8 mouse cellular contexts compared by ENCODE assay signal in the genomic region with DNA sequence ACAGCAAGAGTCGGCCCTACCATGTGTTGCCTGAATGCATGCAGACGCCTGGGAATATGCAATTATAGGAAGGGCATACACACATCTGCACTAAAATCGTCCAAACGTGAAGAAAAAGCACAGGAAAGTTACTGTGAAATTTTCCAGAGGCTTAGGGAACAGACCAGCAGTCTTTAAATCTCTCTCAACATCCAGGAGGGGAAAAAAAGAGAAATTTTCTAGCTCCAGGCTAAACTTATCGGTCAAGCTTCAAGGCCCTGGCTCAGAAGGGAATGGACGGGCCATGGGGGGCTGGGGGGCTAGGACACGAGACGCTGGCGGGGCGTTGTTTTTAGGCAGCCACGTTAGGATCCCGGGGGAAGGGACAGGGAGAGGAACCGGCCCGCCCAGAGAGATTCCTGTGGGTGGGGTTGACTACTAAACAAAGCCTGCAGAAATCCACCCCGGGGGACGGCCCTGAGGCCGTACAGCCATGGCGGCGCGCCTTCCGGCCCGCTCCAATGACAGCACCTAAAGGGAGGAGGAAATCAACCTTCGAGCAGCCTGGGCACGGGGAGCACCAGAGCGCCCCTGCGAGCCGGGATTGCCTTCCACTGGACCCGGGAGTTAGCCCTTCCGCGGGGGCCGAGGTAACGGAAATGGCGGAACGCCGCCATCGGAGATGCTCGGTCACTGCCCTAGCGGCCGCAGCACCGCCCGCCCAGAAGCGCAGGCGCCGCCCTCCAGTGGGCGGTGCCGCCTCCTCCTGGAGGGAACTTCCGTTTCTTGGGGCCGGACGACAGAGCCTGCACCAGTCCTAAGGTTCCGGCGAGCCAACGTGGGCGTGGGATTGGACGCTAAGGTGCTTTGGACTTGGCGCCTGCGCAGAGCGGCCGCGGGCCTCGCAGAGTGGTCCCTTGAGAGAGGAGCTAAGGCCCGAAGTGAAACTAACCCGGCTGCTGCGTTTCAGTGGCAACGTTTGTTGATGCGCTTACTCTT. TPM values are rescaled to one million over a fixed set of nuclear protein-coding genes. Genes with fewer than 3 reads are reported as not detected.
DNase-seq lines count a peak whose midpoint lies in the region; ATAC-seq lines count a peak whose summit lies in the region.

No protein-coding gene starts in this region.

- peak overlapping the region; percentile 98 for H3K27ac ChIP-seq in hindbrain, embryonic 16.5 days (ENCODE audit: low read depth, low read length)
- peak overlapping the region; percentile 60 for H3K27ac ChIP-seq in macrophage

- no peaks in the 10 kb centered on the region for H3K9me3 ChIP-seq in hindbrain, embryonic 16.5 days (ENCODE audit: control insufficient read depth, low read length)

- H3K4me3 ChIP-seq in hindbrain, embryonic 16.5 days (ENCODE audit: low read length) = peak overlapping the region; percentile 56
- H3K4me3 ChIP-seq in macrophage (ENCODE audit: inconsistent target) = peak overlapping the region; percentile 42

- peak; percentile 95 for DNase-seq in T-cell, adult 2 months (ENCODE audit: low spot score)
- DNase-seq in cerebellum, postnatal 36 days = peak; percentile 87 to 90
- DNase-seq in frontal cortex, postnatal 36 days (ENCODE audit: low spot score in 2 of 2) = peak; percentile 87 to 90
- peak; percentile 83 to 87 for DNase-seq in left cerebral cortex, adult 18-20 months (ENCODE audit: low spot score in 2 of 2)
- peak; percentile 92 for DNase-seq in right cerebral cortex, adult 18-20 months
- peak; percentile 45 for DNase-seq in urinary bladder, postnatal 10 days (ENCODE audit: low spot score)

- no peaks in the 10 kb centered on the region for H3K79me2 ChIP-seq in macrophage (ENCODE audit: inconsistent target)

- peak; percentile 99 for ATAC-seq in hindbrain, embryonic 16.5 days

- H3K27me3 ChIP-seq in hindbrain, embryonic 16.5 days (replicated peaks; ENCODE audit: control insufficient read depth, insufficient read depth, low read length) = no peaks in the 10 kb centered on the region

- H3K9ac ChIP-seq in hindbrain, embryonic 16.5 days (ENCODE audit: low read depth, low read length) = peak overlapping the region; percentile 80

- WGBS in hindbrain, embryonic 16.5 days = 17% methylated on average over 37 of the region's 65 CpGs
- 8% methylated on average over 49 of the region's 65 CpGs for WGBS in macrophage (ENCODE audit: missing documents)

- no peaks in the 10 kb centered on the region for H3K36me3 ChIP-seq in hindbrain, embryonic 16.5 days (ENCODE audit: control insufficient read depth, insufficient read depth, low read length)
- H3K36me3 ChIP-seq in macrophage (ENCODE audit: inconsistent target) = no peaks in the 10 kb centered on the region

- no peaks in the 10 kb centered on the region for H3K4me1 ChIP-seq in hindbrain, embryonic 16.5 days (ENCODE audit: control insufficient read depth, insufficient read depth, low read depth, low read length)

- peak overlapping the region; percentile 55 for H3K4me2 ChIP-seq in hindbrain, embryonic 16.5 days (ENCODE audit: low read length)

RNA-seq across cellular contexts. Expression of gene Tceanc, which starts 8.3 kb away (rescaled TPM):
- 3.9 and 5.6 TPM in 2 replicates for polyA plus RNA-seq in hindbrain, embryonic 16.5 days (2015; fragmentation: Nextera tagmentation; extraction: Ambion mirVana)
- total RNA-seq in left cerebral cortex, adult 18-20 months (2021) = 1 to 10 TPM; 1.2 TPM
- 1 to 10 TPM in 22 of 26 experiments, under 1 TPM in 4; 0.56 to 7.8 (median 3.4) TPM for total RNA-seq in macrophage (2018; cell fraction: chromatin; rRNA removed)
- 1 to 10 TPM in 23 of 26 experiments, under 1 TPM in 3; 0.57 to 3.2 (median 2.1) TPM for total RNA-seq in macrophage (2018; cell fraction: cytosol; rRNA removed)
- total RNA-seq in macrophage (2018; cell fraction: nucleus; rRNA removed) = 1 to 10 TPM in 25 of 26 experiments, under 1 TPM in 1; 0.98 to 6.6 (median 2.6) TPM
- polyA plus RNA-seq in macrophage (2018) = 1.0 to 1.8 TPM (median 1.4 TPM) in 3 replicates

RNA-seq across cellular contexts. Expression of gene Rab9, which starts 30.4 kb away (rescaled TPM):
- polyA plus RNA-seq in hindbrain, embryonic 16.5 days (2015; fragmentation: Nextera tagmentation; extraction: Ambion mirVana) = 45.1 and 53.5 TPM in 2 replicates
- total RNA-seq in left cerebral cortex, adult 18-20 months (2021) = 10 to 100 TPM; 31.9 to 37.6 TPM
- total RNA-seq in macrophage (2018; cell fraction: chromatin; rRNA removed) = 10 to 100 TPM; 10.1 to 72.2 (median 24.6) TPM
- total RNA-seq in macrophage (2018; cell fraction: cytosol; rRNA removed) = 100 to 1,000 TPM in 1 of 26 experiments, 10 to 100 TPM in 25; 48.3 to 121 (median 65.1) TPM
- total RNA-seq in macrophage (2018; cell fraction: nucleus; rRNA removed) = 10 to 100 TPM; 22.3 to 88.7 (median 48.1) TPM
- polyA plus RNA-seq in macrophage (2018) = 28.3 to 106 TPM (median 90.5 TPM) in 3 replicates

Comparison
In these comparisons a context has a peak if more than half of its experiments do, and no peak if none do; other contexts are left out.
1. Peak in every context shown above with its lines: DNase-seq, ATAC-seq, H3K4me3 ChIP-seq and H3K27ac ChIP-seq.
2. DNase-seq: peak in every context shown above with its lines; median percentile 95 in T-cell, adult 2 months; 92 in right cerebral cortex, adult 18-20 months; 88 in cerebellum, postnatal 36 days; 88 in frontal cortex, postnatal 36 days; 85 in left cerebral cortex, adult 18-20 months; 45 in urinary bladder, postnatal 10 days.